In the genomic region with DNA sequence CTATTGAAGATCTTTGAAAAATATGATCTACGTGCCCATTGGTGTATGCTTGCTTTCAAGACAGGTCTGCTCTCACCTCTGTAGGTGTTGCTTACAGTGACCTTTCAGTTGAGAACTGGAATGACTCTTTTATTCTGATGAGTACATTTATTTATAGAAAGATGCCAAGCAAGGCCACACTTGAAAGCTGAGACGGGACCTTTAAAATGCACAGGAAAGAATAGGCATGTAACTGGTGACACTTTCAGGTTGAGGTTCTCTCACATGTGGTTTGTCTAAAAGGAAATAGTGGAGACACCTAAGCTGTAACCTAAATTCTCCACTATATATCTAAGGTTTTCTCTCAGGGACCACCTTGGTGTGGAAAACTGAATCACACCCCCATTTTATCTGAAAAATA, we compare ENCODE assay signal across 31 mouse cellular contexts.
A peak's percentile ranks its signal among the peaks of the same experiment; 100 is the strongest.
DNase-seq lines count a peak whose midpoint lies in the region; ATAC-seq and TF ChIP-seq lines count a peak whose summit lies in the region.
"Had no signal": no experiment of that assay in that cellular context is flagged by ENCODE, and none has a peak within 500 bp of the region (broad histone marks: within the 10 kb centered on the region; RNA-seq: fewer than 3 reads in every experiment).

No protein-coding gene starts in this region.

- WGBS in thymus, adult 2 months: 19% methylated on average over 2 of the region's 2 CpGs

- no peak for TF ChIP-seq CTCF in thymus, adult 2 months (IDR thresholded peaks at IDR 0.05; ENCODE audit: borderline replicate concordance, control insufficient read depth, extremely low read depth, insufficient read depth, low read length, poor library complexity)

- no peak overlapping the region for H3K4me3 ChIP-seq in thymus, adult 2 months (ENCODE audit: control insufficient read depth, insufficient read depth, low read length)
- H3K4me3 ChIP-seq: embryonic facial prominence, embryonic 15.5 days; heart, adult 2 months; intestine, embryonic 15.5 days; limb, embryonic 13.5 days; liver, embryonic 12.5 days; megakaryocyte, embryonic 14.5 days; midbrain, embryonic 13.5 days; neural tube, embryonic 12.5 days had no signal

- no peak overlapping the region for H3K27ac ChIP-seq in thymus, adult 2 months (ENCODE audit: control insufficient read depth, insufficient read depth, low read length)
- H3K27ac ChIP-seq: embryonic facial prominence, embryonic 15.5 days; heart, adult 2 months; hindbrain, embryonic 14.5 days; intestine, embryonic 15.5 days; limb, embryonic 13.5 days; liver, embryonic 12.5 days; midbrain, embryonic 13.5 days; neural tube, embryonic 12.5 days had no signal

- H3K36me3 ChIP-seq in thymus, adult 2 months (ENCODE audit: control insufficient read depth, insufficient read depth, low read length): no peaks in the 10 kb centered on the region
- H3K36me3 ChIP-seq: embryonic facial prominence, embryonic 15.5 days; G1E; intestine, embryonic 15.5 days; limb, embryonic 13.5 days; liver, embryonic 12.5 days; midbrain, embryonic 13.5 days; neural tube, embryonic 12.5 days had no signal

- DNase-seq in gastrocnemius, adult 18-20 months (ENCODE audit: low spot score): peak; percentile 3
- no peak for DNase-seq in gastrocnemius, postnatal 4 days (ENCODE audit: low spot score in 2 of 2)
- DNase-seq in thymus, postnatal 14 days: peak; percentile 5
- no peak for DNase-seq in thymus, adult 2 months
- no peak for DNase-seq in urinary bladder, postnatal 14 days (ENCODE audit: low spot score)
- DNase-seq in spleen, postnatal 36 days (ENCODE audit: low spot score in 2 of 2): no peak
- DNase-seq: adrenal gland, postnatal 10 days; cerebellum, adult 9-10 months; gastrocnemius, postnatal 14 days; heart, adult 2 months; heart, postnatal 4 days; kidney, adult 9 months; kidney, postnatal 14 days; layer of hippocampus, postnatal 36 days; lung, adult 18-20 months; lung, postnatal 14 days; retina, postnatal 1 day; right cerebral cortex, postnatal 25 days had no signal

- no peak for TF ChIP-seq POLR2A in thymus, adult 2 months (IDR thresholded peaks at IDR 0.05; ENCODE audit: control insufficient read depth, extremely low read depth, insufficient read depth, low read length, poor library complexity)

- H3K4me1 ChIP-seq in thymus, adult 2 months (replicated peaks; ENCODE audit: control insufficient read depth, insufficient read depth, low read length): no peaks in the 10 kb centered on the region
- H3K4me1 ChIP-seq: embryonic facial prominence, embryonic 15.5 days; intestine, embryonic 15.5 days; limb, embryonic 13.5 days; liver, embryonic 12.5 days; megakaryocyte, embryonic 14.5 days; midbrain, embryonic 13.5 days; neural tube, embryonic 12.5 days had no signal

- H3K27me3 ChIP-seq in thymus, adult 2 months (ENCODE audit: control insufficient read depth, insufficient read depth, low read length): no peaks in the 10 kb centered on the region
- H3K27me3 ChIP-seq: CH12.LX; embryonic facial prominence, embryonic 15.5 days; intestine, embryonic 15.5 days; limb, embryonic 13.5 days; liver, embryonic 12.5 days; megakaryocyte, embryonic 14.5 days; midbrain, embryonic 13.5 days; neural tube, embryonic 12.5 days; Patski had no signal

- ATAC-seq in megakaryocyte, adult 5-6 weeks (ENCODE audit: poor library complexity, severe bottlenecking): peak; percentile 78
- ATAC-seq: forebrain, embryonic 14.5 days; intestine, embryonic 15.5 days; liver, embryonic 12.5 days; midbrain, embryonic 13.5 days; Patski had no signal

Comparison
In these comparisons a context has a peak if more than half of its experiments do, and no peak if none do; other contexts are left out.
1. DNase-seq: peak in gastrocnemius, adult 18-20 months (single experiment) and thymus, postnatal 14 days (single experiment); none in gastrocnemius, postnatal 4 days (0 of 2), thymus, adult 2 months (single experiment), urinary bladder, postnatal 14 days (single experiment) and spleen, postnatal 36 days (0 of 2).